Mouse (Mus musculus) induced T-regulatory cell, adult 2 months (primary cell): ENCODE results near the gene Ccdc146.

ENCODE experiments used
- DNase-seq: peaks from one replicate; pipeline ENCODE4 v3.0.0-alpha.2; 2012; ENCODE audit warnings: low read depth

Ccdc146 gene

GRCm38 (mm10) chr5:21387340-21387739 is 37.1 kb downstream of the Ccdc146 start:
- DNase-seq = no peak

- no peak for DNase-seq
Measured at GRCm38 (mm10) chr5:21386432-21386831, 38.0 kb downstream of the Ccdc146 start.

- peak; percentile 72 for DNase-seq
Measured at GRCm38 (mm10) chr5:21384976-21385375, 39.5 kb downstream of the Ccdc146 start.

- DNase-seq = peak; percentile 61
Measured at GRCm38 (mm10) chr5:21384252-21384960, 40.1 kb downstream of the Ccdc146 start.

GRCm38 (mm10) chr5:21383392-21384251 is 40.9 kb downstream of the Ccdc146 start:
- peak; percentile 26 for DNase-seq

GRCm38 (mm10) chr5:21382678-21383077 is 41.8 kb downstream of the Ccdc146 start:
- DNase-seq = no peak

GRCm38 (mm10) chr5:21381986-21382385 is 42.5 kb downstream of the Ccdc146 start:
- DNase-seq = no peak

- peak; percentile 57 for DNase-seq
Measured at GRCm38 (mm10) chr5:21378397-21378796, 46.1 kb downstream of the Ccdc146 start.

- DNase-seq = no peak
Measured at GRCm38 (mm10) chr5:21376935-21377334, 47.5 kb downstream of the Ccdc146 start.

GRCm38 (mm10) chr5:21373180-21373518 is 51.3 kb downstream of the Ccdc146 start:
- DNase-seq = no peak

- DNase-seq = peak; percentile 69
Measured at GRCm38 (mm10) chr5:21372493-21373179, 51.8 kb downstream of the Ccdc146 start, which contains the start of gene Fgl2. Fgl2 (plus strand) TSS chr5:21372642.

GRCm38 (mm10) chr5:21371920-21372319 is 52.6 kb downstream of the Ccdc146 start:
- DNase-seq = no peak

- DNase-seq = peak; percentile 70
Measured at GRCm38 (mm10) chr5:21370218-21370947, 54.1 kb downstream of the Ccdc146 start.

- DNase-seq = no peak
Measured at GRCm38 (mm10) chr5:21367514-21367913, 57.0 kb downstream of the Ccdc146 start.

- no peak for DNase-seq
Measured at GRCm38 (mm10) chr5:21366338-21367053, 58.0 kb downstream of the Ccdc146 start.

- no peak for DNase-seq
Measured at GRCm38 (mm10) chr5:21363343-21363742, 61.1 kb downstream of the Ccdc146 start.

GRCm38 (mm10) chr5:21358648-21359047 is 65.8 kb downstream of the Ccdc146 start:
- DNase-seq = no peak

- DNase-seq = no peak
Measured at GRCm38 (mm10) chr5:21351678-21352077, 72.8 kb downstream of the Ccdc146 start.

GRCm38 (mm10) chr5:21348366-21348765 is 76.1 kb downstream of the Ccdc146 start:
- no peak for DNase-seq

- peak; percentile 31 for DNase-seq
Measured at GRCm38 (mm10) chr5:21342265-21342664, 82.2 kb downstream of the Ccdc146 start.

GRCm38 (mm10) chr5:21332119-21332518 is 92.4 kb downstream of the Ccdc146 start:
- no peak for DNase-seq
